Mouse (Mus musculus) heart, postnatal 0 days (tissue): ENCODE data around the gene Tmem143. TPM values are rescaled to one million over a fixed set of nuclear protein-coding genes. Genes with fewer than 3 reads are reported as not detected.
"Not testable (repeated sequence)": the region's sequence is repeated elsewhere in the genome, so short reads cannot be mapped to it uniquely, and the experiment has no call there.

Experiments used
- ATAC-seq: fragments of 200-750 bp; cut with Nextera tagmentation; 2 replicates; pipeline ENCODE4 v1.8.0; 2017; ENCODE audit warnings: low read depth, moderate number of reproducible peaks, moderate library complexity; ENCODE audit not compliant: insufficient read depth
- DNase-seq: peaks from one replicate; pipeline ENCODE4 v3.0.0-alpha.2; 2016; ENCODE audit warnings: low spot score
- H3K27ac ChIP-seq: fragments of 300-500 bp; sonication (generic); 2 replicates; pipeline ENCODE4 v1.5.1; 2014; ENCODE audit warnings: low read depth, mild to moderate bottlenecking
- H3K27me3 ChIP-seq: fragments of 300-500 bp; sonication (generic); 2 replicates; pipeline ENCODE4 v1.6.1; 2014; ENCODE audit warnings: low read length, mixed read lengths; ENCODE audit not compliant: control insufficient read depth, insufficient read depth
- H3K36me3 ChIP-seq: fragments of 300-500 bp; sonication (generic); replicated peaks from 2 replicates; pipeline ENCODE4 v1.6.1; 2014; ENCODE audit warnings: low read length, mixed read lengths; ENCODE audit not compliant: control insufficient read depth, insufficient read depth
- H3K4me1 ChIP-seq: fragments of 300-500 bp; sonication (generic); 2 replicates; pipeline ENCODE4 v1.6.1; 2014; ENCODE audit warnings: antibody characterized with exemption; ENCODE audit not compliant: control insufficient read depth, insufficient read depth
- H3K4me2 ChIP-seq: fragments of 300-500 bp; sonication (generic); 2 replicates; pipeline ENCODE4 v1.6.1; 2014; ENCODE audit warnings: low read depth, mild to moderate bottlenecking, low read length, moderate library complexity
- H3K4me3 ChIP-seq: fragments of 300-500 bp; sonication (generic); 2 replicates; pipeline ENCODE4 v1.5.1; 2014; ENCODE audit warnings: low read depth, low read length
- H3K9ac ChIP-seq: fragments of 300-500 bp; sonication (generic); replicated peaks from 2 replicates; pipeline ENCODE4 v1.6.1; 2014; ENCODE audit warnings: low read depth, low read length, mixed read lengths
- H3K9me3 ChIP-seq: fragments of 300-500 bp; sonication (generic); replicated peaks from 2 replicates; pipeline ENCODE4 v1.6.1; 2016; ENCODE audit warnings: low read length; ENCODE audit not compliant: control insufficient read depth
- CTCF ChIP-seq: IDR thresholded peaks from 2 replicates; pipeline ENCODE4 v1.5.1; 2016; ENCODE audit warnings: antibody characterized with exemption, control low read depth, low read depth
- EP300 ChIP-seq: IDR thresholded peaks from 2 replicates; pipeline ENCODE4 v1.6.1; 2016; ENCODE audit warnings: antibody characterized with exemption, low read depth
- WGBS: fragments of 180-500 bp; shearing (Covaris S2); extraction: QIAGEN DNeasy Blood & Tissue Kit; methylation state at CpG from one replicate; pipeline ENCODE4 v1.1.7; 2014; 5-methylcytosine and 5-hydroxymethylcytosine counted together
- polyA plus RNA-seq: library from polyadenylated mRNA; unstranded; fragments of >200 nt; fragmentation: Nextera tagmentation; extraction: Ambion mirVana; gene quantifications from 2 replicates; pipeline ENCODE4 v1.2.1, GENCODE M21; 2015
- total RNA-seq: library from RNA; depleted of rRNA; stranded (reverse); fragments of >200 nt; gene quantifications from 2 replicates; pipeline ENCODE4 v1.2.3, GENCODE M21; 2014; ENCODE audit warnings: low replicate concordance

The Tmem143 gene
- total and polyA plus RNA-seq, 2 experiments from 2014 or later = 11.7 to 124 TPM

DNA sequence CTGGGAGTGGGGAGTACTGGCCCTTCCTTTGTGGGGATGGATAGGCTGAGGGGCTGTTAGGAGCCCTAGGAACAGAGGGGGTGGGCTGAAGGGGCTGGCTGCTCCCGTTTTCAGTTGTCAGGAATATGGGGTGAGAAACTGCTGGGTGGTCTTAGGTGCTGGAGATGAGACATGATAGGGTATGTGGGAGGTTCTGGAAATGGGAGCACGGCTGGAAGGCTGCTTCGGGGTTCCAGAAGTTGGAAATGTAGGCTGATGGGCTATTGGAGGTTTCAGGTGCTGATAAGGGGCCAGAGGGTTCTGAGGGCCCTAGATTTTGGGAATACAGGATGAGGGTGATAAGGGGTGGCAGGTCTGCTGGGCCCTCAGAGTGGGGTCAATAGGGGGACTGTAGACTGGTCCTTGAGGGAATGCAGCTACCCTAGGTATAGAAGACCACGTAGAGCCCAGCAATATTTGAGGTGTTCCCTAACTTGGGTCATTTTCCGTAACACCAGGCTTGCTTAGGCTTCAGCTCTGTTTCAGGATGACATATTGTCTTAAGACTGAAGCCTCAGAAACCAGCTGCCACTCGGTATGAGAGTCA is 717 bp upstream of the Tmem143 start:
- H3K36me3 ChIP-seq = no peaks in the 10 kb centered on the region
- H3K27ac ChIP-seq = no peak overlapping the region
- H3K4me3 ChIP-seq = no peak overlapping the region
- TF ChIP-seq EP300 = no peak
- no peak for TF ChIP-seq CTCF
- peak overlapping the region; percentile 42 for H3K4me2 ChIP-seq
- H3K27me3 ChIP-seq = no peaks in the 10 kb centered on the region
- H3K9me3 ChIP-seq = no peaks in the 10 kb centered on the region
- WGBS = 75% methylated on average over 6 of the region's 6 CpGs
- ATAC-seq = no peak
- DNase-seq = no peak
- peaks cover 9% of the 10 kb centered on the region; the same call in 1 of the 2 replicates for H3K4me1 ChIP-seq
- no peak overlapping the region for H3K9ac ChIP-seq

DNA sequence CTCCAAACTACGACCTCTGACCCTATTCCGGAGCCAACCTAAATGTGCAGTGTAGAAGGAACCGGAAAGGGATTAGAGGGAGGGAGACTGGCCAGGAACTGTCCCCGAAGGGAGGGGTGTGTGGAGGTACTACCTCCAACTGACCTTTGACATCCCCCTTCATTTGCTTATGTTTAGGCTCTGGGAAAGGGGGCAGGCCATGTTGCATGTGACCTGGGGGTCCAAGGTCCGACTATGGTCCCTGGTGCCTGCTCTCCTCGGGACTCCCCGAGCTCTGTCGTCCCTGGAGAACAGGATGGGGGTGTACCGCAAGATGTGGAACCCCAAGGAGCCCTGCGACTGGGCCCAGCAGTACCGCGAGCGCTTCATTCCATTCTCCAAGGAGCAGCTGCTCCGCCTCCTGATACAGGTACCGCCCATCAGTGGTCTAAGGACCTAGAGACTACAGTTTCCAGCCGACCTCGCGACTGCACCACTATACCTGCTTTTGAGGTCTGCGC is 567 bp downstream of the Tmem143 start:
- no peak for TF ChIP-seq EP300
- TF ChIP-seq CTCF = no peak
- 3% methylated on average over 19 of the region's 19 CpGs for WGBS

DNA sequence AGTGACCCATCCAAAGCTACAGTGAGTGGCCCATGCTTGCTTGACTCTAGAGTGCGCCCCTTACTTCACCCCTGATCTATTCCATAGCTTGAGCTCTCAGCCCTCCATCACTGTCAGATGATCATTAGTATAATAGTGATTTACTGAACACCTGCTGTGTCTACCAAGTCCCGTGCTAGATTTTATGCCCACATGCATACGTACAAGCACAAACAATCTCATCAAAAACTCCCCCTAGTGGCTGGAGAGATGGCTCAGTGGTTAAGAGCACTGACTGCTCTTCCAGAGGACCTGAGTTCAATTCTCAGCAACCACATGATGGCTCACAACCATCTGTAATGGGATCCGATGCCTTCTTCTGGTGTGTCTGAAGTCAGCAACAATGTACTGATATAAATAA is 1.4 kb downstream of the Tmem143 start:
- TF ChIP-seq CTCF = peak; percentile 30
- DNase-seq, H3K27me3 ChIP-seq, H3K4me3 ChIP-seq, H3K9ac ChIP-seq, H3K4me1 ChIP-seq, H3K27ac ChIP-seq, H3K36me3 ChIP-seq, ATAC-seq, H3K9me3 ChIP-seq: not testable (repeated sequence)
- H3K4me2 ChIP-seq = peak overlapping the region; percentile 85; the same call in 1 of the 2 replicates
- 67% methylated on average over 4 of the region's 4 CpGs for WGBS

More for the DNA sequence above, 567 bp downstream of the Tmem143 start:
- Histone ChIP-seq H3K9ac (peak overlapping the region; percentile 71), H3K27me3 (no peaks in the 10 kb centered on the region), H3K9me3 (no peaks in the 10 kb centered on the region), H3K4me3 (peak overlapping the region; percentile 54), H3K4me2 (peak overlapping the region; percentile 85), H3K36me3 (no peaks in the 10 kb centered on the region), H3K27ac (peak overlapping the region; percentile 75), H3K4me1 (peaks cover 9% of the 10 kb centered on the region; the same call in 1 of the 2 replicates)
- peak; percentile 40 for ATAC-seq
- DNase-seq = no peak

DNA sequence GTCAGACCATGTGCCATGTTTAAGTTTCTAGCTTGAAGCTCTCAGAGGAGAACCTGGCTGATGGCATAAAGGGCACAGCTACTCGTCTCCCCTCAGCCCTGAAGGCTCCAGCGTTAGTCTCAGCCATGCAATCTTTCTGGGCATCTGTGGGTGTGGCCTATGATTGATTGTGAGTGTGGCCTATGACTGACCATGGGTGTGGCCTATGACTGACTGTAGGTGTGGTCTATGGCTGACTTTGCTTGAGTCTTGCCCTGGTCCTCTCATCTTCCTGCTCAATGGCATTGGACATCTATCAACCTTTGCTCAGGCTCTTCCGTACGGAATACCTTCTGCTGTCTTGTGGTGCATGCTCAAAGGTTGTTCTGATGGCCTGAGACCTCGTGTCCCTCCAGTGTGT is 4.8 kb downstream of the Tmem143 start:
- no peak overlapping the region for H3K4me3 ChIP-seq
- H3K9me3 ChIP-seq = no peaks in the 10 kb centered on the region
- H3K4me2 ChIP-seq = no peak overlapping the region
- H3K27me3 ChIP-seq = no peaks in the 10 kb centered on the region
- H3K27ac ChIP-seq = no peak overlapping the region
- H3K4me1 ChIP-seq = peaks cover 4% of the 10 kb centered on the region; the same call in 1 of the 2 replicates
- TF ChIP-seq EP300 (no peak), CTCF (no peak)
- DNase-seq = no peak
- H3K36me3 ChIP-seq = no peaks in the 10 kb centered on the region
- 57% methylated on average over 5 of the region's 5 CpGs for WGBS
- ATAC-seq = no peak
- no peak overlapping the region for H3K9ac ChIP-seq

DNA sequence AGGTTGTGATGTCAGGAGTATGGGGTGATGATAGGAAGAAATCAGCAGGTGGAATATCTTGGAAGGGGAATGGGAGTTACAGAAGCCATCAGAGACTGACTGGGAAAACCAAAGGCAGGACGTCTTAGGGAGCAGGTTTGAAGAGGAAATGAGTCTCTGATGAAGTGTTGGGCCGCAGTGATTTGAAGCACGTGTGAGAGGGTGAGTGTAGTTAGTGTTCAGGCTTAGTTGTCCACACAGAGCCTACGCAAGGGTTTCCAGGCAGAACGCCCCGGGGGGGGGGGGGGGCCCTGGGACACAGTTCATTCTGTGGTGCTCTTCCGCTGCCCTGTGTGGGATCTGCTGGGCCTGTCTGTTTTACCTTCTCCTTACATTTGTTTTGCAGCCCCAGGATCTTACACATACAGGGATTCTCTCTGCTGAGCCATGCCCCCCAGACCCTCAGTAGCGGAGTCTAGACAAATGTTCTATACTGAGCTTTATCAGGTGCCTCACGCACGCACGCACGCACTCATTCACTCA is 5.8 kb downstream of the Tmem143 start:
- Histone ChIP-seq H3K9me3 (no peaks in the 10 kb centered on the region), H3K4me2 (no peak overlapping the region), H3K27ac (no peak overlapping the region), H3K9ac (no peak overlapping the region), H3K4me1 (peaks cover 1% of the 10 kb centered on the region; the same call in 1 of the 2 replicates), H3K4me3 (no peak overlapping the region), H3K27me3 (no peaks in the 10 kb centered on the region), H3K36me3 (peaks cover 6% of the 10 kb centered on the region; the same call in 1 of the 2 replicates)
- WGBS = 74% methylated on average over 11 of the region's 12 CpGs
- TF ChIP-seq CTCF (no peak), EP300 (no peak)
- DNase-seq (no peak), ATAC-seq (0 out of 2 replicates have a peak, but pooled peaks have one; percentile 19)
